Mouse (Mus musculus) heart, adult 11 months (tissue): ENCODE data around the gene Mov10l1.

Experiments used
- DNase-seq: peaks from one replicate; pipeline ENCODE4 v3.0.0; 2022

Gene Mov10l1

GRCm38 (mm10) chr15:89020085-89020484 is 37.4 kb downstream of the Mov10l1 start:
- peak; percentile 93 for DNase-seq

DNA sequence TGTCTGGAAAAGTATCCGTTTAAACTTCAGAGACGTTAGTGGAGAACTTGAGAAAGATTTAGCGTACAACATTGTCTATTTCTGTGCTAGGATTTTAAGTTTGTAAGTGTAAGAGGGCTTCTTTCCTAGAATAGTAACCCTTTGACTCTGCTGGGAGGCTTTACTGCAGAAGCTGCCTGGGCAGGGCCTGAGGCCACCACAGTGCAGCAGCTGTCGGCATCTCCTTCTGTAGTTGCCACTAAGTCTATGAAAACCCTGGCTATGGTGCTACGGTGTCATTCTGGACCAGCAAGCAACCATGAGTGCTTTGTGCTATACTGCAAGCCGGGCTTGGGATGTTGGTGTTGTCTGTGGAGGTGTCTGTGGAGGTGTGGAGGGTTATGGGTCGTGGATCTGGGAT is 37.8 kb downstream of the Mov10l1 start:
- DNase-seq: peak; percentile 68

DNA sequence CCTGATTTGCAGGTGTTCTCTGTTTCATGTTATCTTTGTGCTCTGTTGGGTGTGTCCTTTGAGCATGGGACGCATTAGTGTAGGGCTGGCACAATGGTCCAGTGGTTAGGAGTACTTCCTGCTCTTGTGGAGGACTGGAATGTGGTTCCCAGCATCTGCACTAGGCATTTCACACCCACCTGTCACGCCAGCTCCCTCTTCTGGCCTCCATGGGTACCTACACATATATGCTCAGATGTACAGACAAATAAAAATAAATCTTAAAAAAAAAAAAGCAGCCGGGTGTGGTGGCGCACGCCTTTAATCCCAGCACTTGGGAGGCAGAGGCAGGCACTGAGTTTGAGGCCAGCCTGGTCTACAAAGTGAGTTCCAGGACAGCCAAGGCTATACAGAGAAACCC is 61.7 kb downstream of the Mov10l1 start:
- peak; percentile 80 for DNase-seq

DNA sequence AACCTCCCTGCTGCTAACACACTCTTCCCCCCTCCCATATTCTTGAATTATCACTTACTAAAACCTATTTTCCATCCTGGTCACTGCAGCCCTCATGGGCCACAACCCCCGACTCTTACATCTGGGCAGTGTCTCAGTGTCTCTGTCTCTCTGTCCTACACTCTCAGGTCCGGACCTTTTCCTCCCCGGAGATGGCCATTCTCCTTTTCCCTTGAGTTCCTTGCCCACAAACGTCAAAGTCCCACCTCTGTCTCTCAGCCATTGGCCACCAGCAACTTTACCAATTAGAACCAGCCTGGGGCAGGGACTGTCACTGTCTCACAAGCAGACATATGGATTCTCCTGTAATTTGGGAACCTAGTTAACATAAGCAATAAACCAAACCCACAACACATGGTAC is 63.6 kb downstream of the Mov10l1 start:
- DNase-seq: peak; percentile 84

GRCm38 (mm10) chr15:89054666-89055065 is 72.0 kb downstream of the Mov10l1 start:
- DNase-seq: peak; percentile 85

DNA sequence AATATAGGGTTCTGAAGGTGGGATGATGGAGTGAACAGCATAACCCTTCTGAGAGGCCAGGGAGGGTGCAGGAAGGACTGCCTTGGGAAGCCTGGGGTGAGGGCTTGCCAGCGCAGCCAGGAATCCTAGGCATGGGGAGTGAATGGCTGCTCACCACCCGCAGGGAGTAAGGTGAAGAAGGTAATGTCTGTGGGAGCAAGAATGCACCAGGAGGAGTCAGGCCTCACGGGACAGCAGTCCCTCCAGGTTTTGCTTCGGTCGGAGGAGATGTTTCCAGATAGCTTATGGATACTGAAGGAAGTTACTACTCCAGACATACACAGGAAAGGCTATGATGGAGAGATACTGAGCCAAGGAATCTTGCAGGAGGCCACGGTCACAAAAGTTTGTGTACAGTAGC is 76.0 kb downstream of the Mov10l1 start:
- peak; percentile 75 for DNase-seq

GRCm38 (mm10) chr15:89059161-89059931 is 76.6 kb downstream of the Mov10l1 start, which contains the start of gene Panx2:
Gene Panx2 (plus strand): TSS chr15:89059734.
- DNase-seq: peak; percentile 75

DNA sequence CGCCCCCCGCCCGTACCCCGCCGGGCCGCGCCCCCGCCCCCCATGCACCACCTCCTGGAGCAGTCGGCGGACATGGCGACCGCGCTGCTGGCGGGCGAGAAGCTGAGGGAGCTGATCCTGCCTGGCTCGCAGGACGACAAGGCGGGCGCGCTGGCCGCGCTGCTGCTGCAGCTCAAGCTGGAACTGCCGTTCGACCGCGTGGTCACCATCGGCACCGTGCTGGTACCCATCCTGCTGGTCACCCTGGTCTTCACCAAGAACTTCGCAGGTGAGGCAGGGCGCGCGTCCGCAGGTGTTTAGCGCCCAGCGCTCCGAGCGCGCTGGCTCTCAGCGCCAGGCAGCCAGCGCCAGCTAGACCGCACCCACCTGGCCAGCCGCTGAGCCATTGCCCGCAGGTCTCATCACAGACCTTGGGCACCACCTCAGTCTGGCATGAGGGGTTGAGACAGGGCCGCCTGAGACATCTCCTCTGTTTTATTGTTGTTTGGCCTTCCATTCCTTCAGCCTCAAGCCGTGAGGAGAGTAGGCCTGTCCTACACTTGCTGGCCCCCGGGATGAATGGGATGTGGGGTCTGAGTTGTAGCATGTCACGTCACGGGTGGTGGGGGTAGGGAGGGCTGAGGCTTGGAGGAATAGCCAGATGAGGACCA is 77.4 kb downstream of the Mov10l1 start:
- DNase-seq: peak; percentile 90

GRCm38 (mm10) chr15:89060811-89061460 is 78.2 kb downstream of the Mov10l1 start:
- peak; percentile 82 for DNase-seq

GRCm38 (mm10) chr15:89061761-89062517 is 79.2 kb downstream of the Mov10l1 start:
- peak; percentile 80 for DNase-seq

DNA sequence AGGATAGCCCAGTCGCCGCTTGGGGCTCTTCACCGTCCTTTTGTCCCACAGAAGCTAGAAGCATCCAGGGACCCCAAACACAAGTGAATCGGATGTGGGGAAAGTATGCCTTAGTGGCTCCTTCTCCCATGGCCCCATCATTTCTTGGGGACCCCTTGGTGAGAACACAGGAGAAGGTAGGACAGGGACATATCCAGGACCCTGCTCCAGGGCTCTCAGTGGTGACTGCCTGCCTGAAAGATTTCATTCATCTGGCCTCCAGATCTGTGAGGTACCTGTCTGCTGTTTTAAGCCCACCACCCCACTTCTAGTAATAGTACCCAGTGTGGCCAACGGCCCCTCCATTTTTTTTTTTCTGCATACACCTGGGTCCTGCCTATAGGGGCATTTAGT is 79.8 kb downstream of the Mov10l1 start:
- DNase-seq: peak; percentile 72

- DNase-seq: peak; percentile 79
Observed at GRCm38 (mm10) chr15:89063001-89063400, 80.3 kb downstream of the Mov10l1 start.

GRCm38 (mm10) chr15:89063536-89063935 is 80.8 kb downstream of the Mov10l1 start:
- no peak for DNase-seq

- DNase-seq: no peak
Observed at GRCm38 (mm10) chr15:89064891-89065290, 82.2 kb downstream of the Mov10l1 start.

DNA sequence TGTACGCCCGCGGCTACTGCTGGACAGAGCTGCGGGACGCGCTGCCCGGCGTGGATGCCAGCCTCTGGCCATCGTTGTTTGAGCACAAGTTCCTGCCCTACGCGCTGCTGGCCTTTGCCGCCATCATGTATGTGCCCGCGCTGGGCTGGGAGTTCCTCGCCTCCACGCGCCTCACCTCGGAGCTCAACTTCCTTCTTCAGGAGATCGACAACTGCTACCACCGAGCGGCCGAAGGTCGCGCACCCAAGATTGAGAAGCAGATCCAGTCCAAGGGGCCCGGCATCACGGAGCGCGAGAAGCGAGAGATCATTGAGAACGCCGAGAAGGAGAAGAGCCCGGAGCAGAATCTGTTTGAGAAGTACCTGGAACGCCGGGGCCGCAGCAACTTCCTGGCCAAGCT is 84.9 kb downstream of the Mov10l1 start:
- no peak for DNase-seq

GRCm38 (mm10) chr15:89068226-89068625 is 85.5 kb downstream of the Mov10l1 start:
- no peak for DNase-seq

DNA sequence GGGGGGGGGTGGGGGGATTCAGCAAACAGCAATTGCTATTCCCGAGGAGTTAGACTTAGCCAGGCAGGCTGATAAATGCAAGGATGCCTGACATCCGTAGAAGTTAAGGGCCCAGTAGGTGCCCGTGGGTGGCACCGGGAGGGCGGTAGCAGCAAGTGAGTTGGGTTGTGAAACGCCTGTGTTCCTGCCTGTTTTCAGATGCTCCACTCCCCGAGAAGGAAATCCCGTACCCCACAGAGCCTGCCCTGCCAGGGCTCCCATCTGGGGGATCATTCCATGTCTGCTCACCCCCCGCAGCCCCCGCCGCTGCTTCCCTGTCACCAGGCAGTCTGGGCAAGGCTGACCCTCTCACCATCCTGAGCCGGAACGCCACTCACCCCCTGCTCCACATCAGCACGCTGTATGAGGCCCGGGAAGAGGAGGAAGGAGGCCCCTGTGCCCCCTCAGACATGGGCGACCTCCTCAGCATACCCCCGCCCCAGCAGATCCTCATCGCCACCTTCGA is 86.7 kb downstream of the Mov10l1 start:
- peak; percentile 90 for DNase-seq

GRCm38 (mm10) chr15:89070606-89071005 is 87.9 kb downstream of the Mov10l1 start:
- no peak for DNase-seq

DNA sequence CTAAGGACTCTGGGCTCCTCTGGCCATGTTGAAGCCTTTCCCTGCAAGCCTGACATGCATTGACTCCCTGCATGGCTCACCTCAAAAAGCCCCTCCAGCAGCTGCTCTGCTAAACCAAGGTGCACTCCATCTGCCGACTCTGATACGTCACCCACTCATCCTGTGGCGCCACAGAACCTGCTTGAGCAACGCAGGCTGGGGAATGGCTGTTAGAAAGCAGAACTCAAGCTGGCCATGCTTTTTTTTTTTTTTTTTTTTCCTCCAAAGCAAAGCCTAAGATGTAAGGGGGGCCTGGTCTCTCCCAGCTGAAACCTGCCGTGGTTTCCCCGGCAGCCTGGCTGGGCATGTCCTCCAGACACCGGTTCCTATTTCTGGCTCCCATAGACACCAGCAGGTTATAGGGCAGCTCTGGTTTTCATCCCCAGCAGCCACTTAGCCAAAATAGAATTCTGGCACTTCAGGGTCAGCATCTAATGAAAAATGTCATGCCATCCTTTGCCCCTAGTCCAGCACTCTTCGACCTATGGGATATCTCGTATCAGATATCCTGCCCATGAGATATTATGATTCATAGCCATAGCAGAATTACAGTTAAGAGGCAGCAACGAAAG is 91.4 kb downstream of the Mov10l1 start:
- DNase-seq: peak; percentile 97

GRCm38 (mm10) chr15:89074613-89075477 is 92.1 kb downstream of the Mov10l1 start, which contains the start of gene Trabd:
Gene Trabd (plus strand): TSS chr15:89075124.
- peak; percentile 96 for DNase-seq

DNA sequence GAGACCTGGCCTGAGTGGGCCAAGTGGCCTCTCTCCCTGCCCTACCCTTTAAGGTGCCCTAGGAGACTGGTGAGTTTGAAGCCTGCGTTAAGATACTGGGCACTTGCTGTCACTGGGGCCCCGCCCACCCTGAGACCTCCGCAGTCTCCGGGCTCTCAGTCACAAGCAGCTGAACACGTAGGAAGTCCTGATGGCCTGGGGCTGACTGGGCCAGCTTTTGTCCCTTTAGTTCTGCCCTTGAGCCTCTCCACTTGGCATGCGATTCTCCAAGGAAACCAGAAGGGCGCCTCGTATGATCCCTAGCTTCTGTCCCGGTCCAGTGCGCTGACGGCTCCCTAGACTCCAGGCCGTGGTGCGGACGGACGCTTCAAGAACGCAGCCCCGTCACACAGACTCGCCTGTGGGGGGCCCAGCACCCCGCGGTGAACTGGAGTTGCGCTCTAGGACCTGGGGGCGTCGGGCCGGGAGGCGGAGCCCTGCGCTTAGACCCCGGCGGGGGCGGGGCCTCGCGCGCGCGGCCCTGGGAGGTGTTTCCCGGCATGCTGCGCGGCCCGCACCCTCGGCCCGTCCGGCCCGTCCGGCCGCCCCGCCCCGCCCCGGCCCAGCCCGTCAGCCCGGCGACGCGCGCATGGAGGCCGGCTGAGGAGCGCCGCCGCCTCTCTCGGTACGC is 92.9 kb downstream of the Mov10l1 start:
- DNase-seq: peak; percentile 99
